Mouse (Mus musculus) midbrain, postnatal 0 days (tissue): ENCODE data around the gene Pkd1. TPM values are rescaled to one million over a fixed set of nuclear protein-coding genes. Genes with fewer than 3 reads are reported as not detected.

Source experiments
- ATAC-seq: fragments of 200-750 bp; cut with Nextera tagmentation; 2 replicates; pipeline ENCODE4 v1.8.0; 2017; ENCODE audit warnings: moderate number of reproducible peaks, mild to moderate bottlenecking, moderate TSS enrichment, moderate library complexity; ENCODE audit not compliant: low FRiP score
- DNase-seq: peaks from one replicate; pipeline ENCODE4 v3.0.0-alpha.2; 2015; ENCODE audit warnings: low spot score
- H3K27ac ChIP-seq: fragments of 300-500 bp; sonication (generic); 2 replicates; pipeline ENCODE4 v1.5.1; 2014; ENCODE audit warnings: low read depth, mild to moderate bottlenecking, low read length, mixed read lengths
- H3K27me3 ChIP-seq: fragments of 300-500 bp; sonication (generic); 2 replicates; pipeline ENCODE4 v1.6.1; 2014; ENCODE audit warnings: low read length, control low read depth, mixed read lengths; ENCODE audit not compliant: insufficient read depth
- H3K36me3 ChIP-seq: fragments of 300-500 bp; sonication (generic); 2 replicates; pipeline ENCODE4 v1.6.1; 2014; ENCODE audit warnings: low read length, control low read depth, mixed read lengths; ENCODE audit not compliant: insufficient read depth
- H3K4me1 ChIP-seq: fragments of 300-500 bp; sonication (generic); 2 replicates; pipeline ENCODE4 v1.6.1; 2014; ENCODE audit warnings: mild to moderate bottlenecking, control low read depth, antibody characterized with exemption, low read length, mixed read lengths; ENCODE audit not compliant: insufficient read depth
- H3K4me2 ChIP-seq: fragments of 300-500 bp; sonication (generic); 2 replicates; pipeline ENCODE4 v1.6.1; 2014; ENCODE audit warnings: low read depth, mild to moderate bottlenecking, low read length, mixed read lengths; ENCODE audit not compliant: poor library complexity, severe bottlenecking
- H3K4me3 ChIP-seq: fragments of 300-500 bp; sonication (generic); 2 replicates; pipeline ENCODE4 v1.5.1; 2014; ENCODE audit warnings: low read depth, mild to moderate bottlenecking, low read length, moderate library complexity
- H3K9ac ChIP-seq: fragments of 300-500 bp; sonication (generic); replicated peaks from 2 replicates; pipeline ENCODE4 v1.6.1; 2014; ENCODE audit warnings: mild to moderate bottlenecking, low read length, moderate library complexity, mixed read lengths; ENCODE audit not compliant: poor library complexity, severe bottlenecking
- H3K9me3 ChIP-seq: fragments of 300-500 bp; sonication (generic); 2 replicates; pipeline ENCODE4 v1.6.1; 2016; ENCODE audit warnings: low read length, control low read depth
- CTCF ChIP-seq: IDR thresholded peaks from 2 replicates; pipeline ENCODE4 v1.5.1; 2016; ENCODE audit warnings: antibody characterized with exemption, mild to moderate bottlenecking
- WGBS: fragments of 180-500 bp; shearing (Covaris S2); extraction: QIAGEN DNeasy Blood & Tissue Kit; methylation state at CpG from one replicate; pipeline ENCODE4 v1.1.7; 2014; 5-methylcytosine and 5-hydroxymethylcytosine counted together
- polyA plus RNA-seq: library from polyadenylated mRNA; unstranded; fragments of >200 nt; fragmentation: Nextera tagmentation; extraction: Ambion mirVana; gene quantifications from 2 replicates; pipeline ENCODE4 v1.2.1, GENCODE M21; 2015
- total RNA-seq: library from RNA; depleted of rRNA; stranded (reverse); fragments of >200 nt; gene quantifications from 2 replicates; pipeline ENCODE4 v1.2.3, GENCODE M21; 2014

Gene Pkd1
- total and polyA plus RNA-seq, 2 experiments from 2014 or later = 13.6 to 73.6 TPM

- WGBS = 34% methylated on average over 8 of the region's 8 CpGs
- peaks cover 30% of the 10 kb centered on the region for H3K4me1 ChIP-seq
- no peak overlapping the region for H3K4me3 ChIP-seq
These were observed 19.1 kb upstream of the Pkd1 start for GRCm38 (mm10) chr17:24530361-24531050.

GRCm38 (mm10) chr17:24531064-24531463 is 18.6 kb upstream of the Pkd1 start:
- H3K4me2 ChIP-seq = no peak overlapping the region
- TF ChIP-seq CTCF = no peak
- no peak for ATAC-seq
- peaks cover 30% of the 10 kb centered on the region for H3K4me1 ChIP-seq
- no peak overlapping the region for H3K9ac ChIP-seq
- no peaks in the 10 kb centered on the region for H3K9me3 ChIP-seq
- H3K36me3 ChIP-seq = no peaks in the 10 kb centered on the region
- no peak for DNase-seq
- H3K27me3 ChIP-seq = no peaks in the 10 kb centered on the region
- no peak overlapping the region for H3K27ac ChIP-seq
- H3K4me3 ChIP-seq = no peak overlapping the region
- WGBS = 72% methylated on average over 3 of the region's 3 CpGs

More at GRCm38 (mm10) chr17:24530361-24531050, 19.1 kb upstream of the Pkd1 start:
- Histone ChIP-seq H3K27ac (no peak overlapping the region), H3K27me3 (no peaks in the 10 kb centered on the region), H3K9me3 (no peaks in the 10 kb centered on the region), H3K4me2 (peak overlapping the region; percentile 10; the same call in 1 of the 2 replicates), H3K36me3 (no peaks in the 10 kb centered on the region), H3K9ac (0 out of 2 replicates have a peak overlapping the region, but pooled peaks have one; percentile 67)
- DNase-seq = no peak
- no peak for ATAC-seq
- TF ChIP-seq CTCF = peak; percentile 69

- DNase-seq = no peak
- H3K4me3 ChIP-seq = no peak overlapping the region
- no peaks in the 10 kb centered on the region for H3K9me3 ChIP-seq
- no peak for TF ChIP-seq CTCF
- peaks cover 22% of the 10 kb centered on the region for H3K4me1 ChIP-seq
- H3K27me3 ChIP-seq = no peaks in the 10 kb centered on the region
- H3K27ac ChIP-seq = no peak overlapping the region
- no peak for ATAC-seq
- WGBS = 72% methylated on average over 7 of the region's 7 CpGs
- no peak overlapping the region for H3K9ac ChIP-seq
- no peaks in the 10 kb centered on the region for H3K36me3 ChIP-seq
- H3K4me2 ChIP-seq = no peak overlapping the region; the same call in 1 of the 2 replicates
These were observed 17.6 kb upstream of the Pkd1 start for GRCm38 (mm10) chr17:24532045-24532444.

- ATAC-seq = peak; percentile 51; the same call in 1 of the 2 replicates
- DNase-seq = peak; percentile 85
- Histone ChIP-seq H3K4me1 (peaks cover 27% of the 10 kb centered on the region), H3K27me3 (no peaks in the 10 kb centered on the region), H3K27ac (peak overlapping the region; percentile 47; the same call in 1 of the 2 replicates), H3K4me3 (peak overlapping the region; percentile 43), H3K4me2 (peak overlapping the region; percentile 67), H3K9ac (peak overlapping the region; percentile 61), H3K9me3 (no peaks in the 10 kb centered on the region), H3K36me3 (no peaks in the 10 kb centered on the region)
- TF ChIP-seq CTCF = no peak; the same call in 1 of the 2 replicates
- WGBS = 6% methylated on average over 51 of the region's 53 CpGs
These were observed 16.3 kb upstream of the Pkd1 start for GRCm38 (mm10) chr17:24533099-24533992.

- H3K9ac ChIP-seq = peak within 1 kb of the TSS; percentile 61
- peak within 1 kb of the TSS; percentile 43 for H3K4me3 ChIP-seq
- ATAC-seq (no peak), DNase-seq (no peak)
- peak within 1 kb of the TSS; percentile 47; the same call in 1 of the 2 replicates for H3K27ac ChIP-seq
- no peaks in the 10 kb centered on the region for H3K36me3 ChIP-seq
- TF ChIP-seq CTCF = no peak
- WGBS = 83% methylated on average over 8 of the region's 8 CpGs
- H3K27me3 ChIP-seq = no peaks in the 10 kb centered on the region
- peak within 1 kb of the TSS; percentile 67 for H3K4me2 ChIP-seq
- H3K9me3 ChIP-seq = no peaks in the 10 kb centered on the region
- peaks cover 24% of the 10 kb centered on the region for H3K4me1 ChIP-seq
These were observed 15.4 kb upstream of the Pkd1 start, which contains the start of gene Rab26 for GRCm38 (mm10) chr17:24534160-24534718. Gene Rab26 (minus strand): TSS chr17:24534210.
